Mouse (Mus musculus) thymus, adult 2 months (tissue): ENCODE data around the gene Stoml2. TPM values are rescaled to one million over a fixed set of nuclear protein-coding genes. Genes with fewer than 3 reads are reported as not detected.
"Not testable (repeated sequence)": the region's sequence is repeated elsewhere in the genome, so short reads cannot be mapped to it uniquely, and the experiment has no call there.

Experiments
- DNase-seq: peaks from one replicate; pipeline ENCODE4 v3.0.0; 2021
- H3K27ac ChIP-seq: fragments of 200-500 bp; 2 replicates; pipeline ENCODE4 v1.5.1; 2012; ENCODE audit warnings: low read length, control low read depth; ENCODE audit not compliant: control insufficient read depth, insufficient read depth
- H3K27me3 ChIP-seq: fragments of 200-500 bp; 2 replicates; pipeline ENCODE4 v1.6.1; 2012; ENCODE audit warnings: mild to moderate bottlenecking, low read length, moderate library complexity, mixed read lengths; ENCODE audit not compliant: control insufficient read depth, insufficient read depth
- H3K36me3 ChIP-seq: fragments of 200-500 bp; 2 replicates; pipeline ENCODE4 v1.6.1; 2012; ENCODE audit warnings: mild to moderate bottlenecking, low read length, moderate library complexity; ENCODE audit not compliant: control insufficient read depth, insufficient read depth
- H3K4me1 ChIP-seq: fragments of 200-500 bp; replicated peaks from 2 replicates; pipeline ENCODE4 v1.6.1; 2012; ENCODE audit warnings: low read length; ENCODE audit not compliant: control insufficient read depth, insufficient read depth
- H3K4me3 ChIP-seq: fragments of 200-500 bp; 2 replicates; pipeline ENCODE4 v1.5.1; 2012; ENCODE audit warnings: mild to moderate bottlenecking, low read length, control low read depth, moderate library complexity; ENCODE audit not compliant: control insufficient read depth, insufficient read depth
- CTCF ChIP-seq: fragments of 200-500 bp; IDR thresholded peaks from 2 replicates; pipeline ENCODE4 v1.5.1; 2012; ENCODE audit warnings: mild to moderate bottlenecking, control low read depth, low read length, moderate library complexity, borderline replicate concordance; ENCODE audit not compliant: control insufficient read depth, poor library complexity, insufficient read depth; ENCODE audit errors: extremely low read depth
- POLR2A ChIP-seq: fragments of 200-500 bp; IDR thresholded peaks from 2 replicates; pipeline ENCODE4 v1.6.1; 2012; ENCODE audit warnings: mild to moderate bottlenecking, low read length, control low read depth, moderate library complexity; ENCODE audit not compliant: control insufficient read depth, poor library complexity, insufficient read depth; ENCODE audit errors: extremely low read depth
- WGBS: fragments of 180-500 bp; shearing (Covaris S2); methylation state at CpG from one replicate; pipeline ENCODE4 v1.1.7; 2018; 5-methylcytosine and 5-hydroxymethylcytosine counted together
- polyA plus RNA-seq: library from polyadenylated mRNA; depleted of rRNA; stranded (reverse); fragments of >200 nt; gene quantifications from 2 replicates; pipeline ENCODE4 v1.2.3, GENCODE M21; 2012; rRNA removed

Stoml2 gene
- polyA plus RNA-seq, 1 experiment: 78.5 TPM

DNA sequence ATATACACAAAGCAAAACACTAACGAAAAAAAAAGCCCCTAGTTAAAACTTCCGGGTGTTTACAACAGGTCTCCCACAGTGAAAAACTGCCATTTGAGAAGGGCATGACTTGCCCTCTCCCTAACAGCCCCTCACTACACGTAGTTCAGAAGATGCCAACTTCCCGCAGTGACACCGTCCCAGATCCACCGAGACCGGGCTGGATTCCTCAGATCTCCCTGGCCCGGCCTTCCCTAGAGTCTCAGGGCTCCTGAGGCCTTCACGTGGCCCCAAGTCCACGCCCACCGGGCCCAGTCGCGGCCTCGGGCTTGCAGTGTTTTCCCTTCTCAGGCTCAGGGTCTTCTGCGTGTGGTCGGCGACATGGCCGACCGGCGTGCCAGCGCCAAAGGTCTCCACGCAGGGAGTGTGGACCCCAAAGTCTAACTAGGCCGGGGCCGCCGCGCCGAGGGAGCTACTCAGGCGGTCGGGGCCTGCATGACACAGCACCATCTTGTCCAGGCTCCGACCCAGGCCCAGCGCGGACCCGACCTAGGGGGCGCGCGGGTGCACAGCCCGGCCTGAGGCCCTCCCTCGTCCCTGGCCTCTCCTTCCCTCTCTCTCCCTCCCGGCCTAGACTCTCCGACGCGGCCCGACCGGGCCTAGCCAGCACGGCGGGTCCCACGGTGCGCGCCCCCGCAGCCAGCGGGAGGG, 31.9 kb downstream of the Stoml2 start:
- Histone ChIP-seq H3K4me1 (peaks cover 4% of the 10 kb centered on the region), H3K4me3 (peak overlapping the region; percentile 100), H3K27me3 (no peaks in the 10 kb centered on the region), H3K27ac (peak overlapping the region; percentile 85), H3K36me3 (peaks cover 11% of the 10 kb centered on the region)
- WGBS: under 1% methylated on average over 51 of the region's 51 CpGs
- TF ChIP-seq CTCF: 0 out of 2 replicates have a peak, but pooled peaks have one; percentile 27
- no peak for TF ChIP-seq POLR2A
- peak; percentile 73 for DNase-seq

GRCm38 (mm10) chr4:42998022-42998421, 33.5 kb downstream of the Stoml2 start:
- H3K36me3 ChIP-seq: peaks cover 26% of the 10 kb centered on the region
- 39% methylated on average over 2 of the region's 2 CpGs for WGBS

GRCm38 (mm10) chr4:42988296-42988695, 43.2 kb downstream of the Stoml2 start:
- 93% methylated on average over 1 of the region's 1 CpGs for WGBS
- TF ChIP-seq CTCF: no peak
- no peak for TF ChIP-seq POLR2A
- no peak overlapping the region for H3K27ac ChIP-seq
- H3K27me3 ChIP-seq: no peaks in the 10 kb centered on the region
- DNase-seq: no peak
- peaks cover 94% of the 10 kb centered on the region for H3K36me3 ChIP-seq
- H3K4me3 ChIP-seq: no peak overlapping the region
- H3K4me1 ChIP-seq: no peaks in the 10 kb centered on the region

More at GRCm38 (mm10) chr4:42998022-42998421, 33.5 kb downstream of the Stoml2 start:
- H3K4me3 ChIP-seq: no peak overlapping the region
- H3K27ac ChIP-seq: no peak overlapping the region
- TF ChIP-seq POLR2A (no peak), CTCF (no peak)
- no peak for DNase-seq
- H3K27me3 ChIP-seq: no peaks in the 10 kb centered on the region
- H3K4me1 ChIP-seq: peaks cover 4% of the 10 kb centered on the region

DNA sequence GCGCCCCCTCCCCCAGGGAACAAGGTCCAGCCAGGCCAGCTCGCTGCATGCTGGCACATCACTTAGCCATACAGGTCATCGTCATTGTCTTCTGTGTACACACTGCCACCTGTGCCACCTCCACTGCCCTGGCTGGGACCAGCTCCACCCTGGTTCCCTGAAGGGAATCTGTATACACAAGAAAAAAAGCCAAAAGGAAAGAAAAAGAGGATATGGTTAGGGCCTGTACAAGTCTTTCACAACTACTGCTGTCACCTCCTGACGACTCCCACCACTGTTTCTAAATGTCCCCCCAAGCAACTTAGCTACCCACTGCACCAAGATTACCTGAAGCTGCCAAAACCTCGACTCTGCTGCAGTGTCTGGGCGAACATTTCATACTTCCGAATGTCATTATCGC, 51.0 kb downstream of the Stoml2 start:
- WGBS: 97% methylated on average over 8 of the region's 8 CpGs
- H3K36me3 ChIP-seq: peaks cover 53% of the 10 kb centered on the region
- H3K4me1 ChIP-seq, H3K4me3 ChIP-seq, H3K27me3 ChIP-seq, DNase-seq, H3K27ac ChIP-seq: not testable (repeated sequence)

DNA sequence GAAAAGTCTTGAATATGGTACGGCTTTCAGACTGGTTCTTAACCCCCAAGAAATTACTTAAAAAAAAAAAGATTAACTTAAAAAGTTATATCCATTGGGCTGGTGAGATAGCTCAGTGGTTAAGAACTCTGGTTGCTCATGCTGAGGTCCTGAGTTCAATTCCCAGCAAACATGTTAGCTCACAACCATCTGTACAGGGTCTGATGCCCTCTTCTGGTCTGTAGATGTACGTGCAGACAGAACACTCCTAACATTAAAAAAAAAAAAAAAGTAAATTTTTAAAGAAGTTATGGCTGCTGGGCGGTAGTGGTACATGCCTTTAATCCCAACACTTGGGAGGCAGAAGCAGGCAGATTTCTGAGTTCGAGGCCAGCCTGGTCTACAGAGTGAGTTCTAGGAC, 53.4 kb downstream of the Stoml2 start:
- peaks cover 31% of the 10 kb centered on the region for H3K36me3 ChIP-seq
- H3K4me1 ChIP-seq: no peaks in the 10 kb centered on the region
- TF ChIP-seq POLR2A (no peak), CTCF (no peak)
- no peak for DNase-seq
- 93% methylated on average over 4 of the region's 4 CpGs for WGBS
- no peaks in the 10 kb centered on the region for H3K27me3 ChIP-seq
- H3K27ac ChIP-seq: no peak overlapping the region
- H3K4me3 ChIP-seq: no peak overlapping the region

Other genes with a start within 250 kb of the Stoml2 start
- 0.04 TPM in 1 of 2 replicates, not detected in the other for gene Fam205a1, start 177.8 kb downstream of the Stoml2 start, polyA plus RNA-seq
- not detected in 2 replicates for gene Gm12394, start 174.9 kb downstream of the Stoml2 start, polyA plus RNA-seq
- gene Fam205c, start 157.5 kb downstream of the Stoml2 start, polyA plus RNA-seq: not detected in 2 replicates
- 1.5 and 2.3 TPM in 2 replicates for gene Phf24, start 115.0 kb downstream of the Stoml2 start, polyA plus RNA-seq
- gene Dnajb5, start 81.9 kb downstream of the Stoml2 start, polyA plus RNA-seq: 9.1 and 12.6 TPM in 2 replicates
- gene 1700022I11Rik, start 62.1 kb downstream of the Stoml2 start, polyA plus RNA-seq: not detected in 2 replicates
- 126 and 169 TPM in 2 replicates for gene Vcp, start 31.2 kb downstream of the Stoml2 start, polyA plus RNA-seq
- gene Fancg, start 21.2 kb downstream of the Stoml2 start, polyA plus RNA-seq: 50.0 and 59.1 TPM in 2 replicates
- 47.4 and 54.5 TPM in 2 replicates for gene Pigo, start 5.9 kb downstream of the Stoml2 start, polyA plus RNA-seq
- gene Fam214b, start 14.5 kb upstream of the Stoml2 start, polyA plus RNA-seq: 8.3 and 9.8 TPM in 2 replicates
- 1.7 and 2.7 TPM in 2 replicates for gene Unc13b, start 27.2 kb upstream of the Stoml2 start, polyA plus RNA-seq
- gene Atp8b5, start 235.4 kb upstream of the Stoml2 start, polyA plus RNA-seq: 0.10 and 0.36 TPM in 2 replicates